Mouse (Mus musculus): ENCODE measurements at regions not wholly inside any gene's neighbourhood (a gene's known extent, or its start where the extent isn't known, plus 50 kb on each side); places are given as distances from the start of the nearest gene placed in this dataset.

DNA sequence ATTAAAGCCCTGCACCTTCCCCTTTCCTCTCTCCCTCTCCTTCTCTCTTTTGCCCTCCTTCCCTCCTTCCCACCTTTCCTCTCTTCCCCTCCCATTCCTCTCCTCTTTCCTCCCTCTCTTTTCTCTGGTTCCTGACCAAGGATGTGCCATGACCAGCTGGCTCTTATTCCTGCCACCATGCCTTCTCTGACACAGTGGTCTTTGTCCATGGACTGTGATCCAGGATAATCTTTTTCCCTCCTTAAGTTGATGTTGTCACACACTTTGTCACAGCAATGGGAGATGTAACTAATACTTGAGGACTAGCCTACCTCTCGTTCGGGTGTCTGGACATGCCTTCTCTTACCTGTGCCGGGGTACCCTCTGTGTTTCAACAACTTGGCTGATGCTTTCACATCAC, 86.4 kb downstream of the Anapc4 start:
- WGBS, result 74% methylated on average over 3 of the region's 3 CpGs
- H3K36me3 ChIP-seq, result no peaks in the 10 kb centered on the region
- no peak overlapping the region for H3K27ac ChIP-seq (replicated peaks)
- no peak overlapping the region for H3K4me3 ChIP-seq
- H3K9ac ChIP-seq, result no peak overlapping the region
- H3K4me2 ChIP-seq, result no peak overlapping the region
- no peaks in the 10 kb centered on the region for H3K27me3 ChIP-seq (replicated peaks)
- no peak for ATAC-seq (ENCODE audit: extremely low read depth, insufficient number of reproducible peaks, low FRiP score, low TSS enrichment)
- no peaks in the 10 kb centered on the region for H3K4me1 ChIP-seq
- no peaks in the 10 kb centered on the region for H3K9me3 ChIP-seq

DNA sequence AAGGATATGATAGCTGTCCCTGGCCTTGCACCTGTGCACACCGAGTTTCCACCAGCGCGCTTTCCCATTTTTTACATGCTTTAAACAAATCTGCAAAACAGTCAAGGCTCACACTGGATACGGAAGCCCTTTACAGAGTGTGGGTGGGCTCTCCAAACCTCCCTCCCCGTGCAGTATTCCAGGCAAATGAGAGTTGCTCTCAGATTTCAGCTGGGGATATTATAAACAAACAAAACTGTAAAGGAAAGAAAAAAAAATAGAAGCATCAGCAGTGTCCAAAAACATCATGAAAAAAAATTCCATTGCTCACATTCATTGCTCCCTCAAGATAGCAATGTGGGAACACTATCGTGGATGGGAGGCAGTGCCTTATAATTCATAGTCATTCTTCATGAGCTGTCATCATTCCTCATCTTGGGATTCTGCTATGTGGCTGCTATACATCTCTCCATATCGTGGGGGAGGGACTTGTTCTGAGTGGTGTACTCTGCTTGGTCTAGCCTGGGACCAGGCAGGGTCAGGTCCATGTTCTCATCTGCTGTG, 87.0 kb downstream of the Anapc4 start:
- Histone ChIP-seq H3K27me3 (replicated peaks) (no peaks in the 10 kb centered on the region), H3K4me1 (no peaks in the 10 kb centered on the region), H3K4me3 (no peak overlapping the region), H3K9ac (no peak overlapping the region), H3K27ac (replicated peaks) (no peak overlapping the region), H3K9me3 (no peaks in the 10 kb centered on the region), H3K36me3 (no peaks in the 10 kb centered on the region), H3K4me2 (no peak overlapping the region)
- no peak; the same call in 1 of the 2 replicates for ATAC-seq (ENCODE audit: extremely low read depth, insufficient number of reproducible peaks, low FRiP score, low TSS enrichment)
- 70% methylated on average over 7 of the region's 7 CpGs for WGBS

DNA sequence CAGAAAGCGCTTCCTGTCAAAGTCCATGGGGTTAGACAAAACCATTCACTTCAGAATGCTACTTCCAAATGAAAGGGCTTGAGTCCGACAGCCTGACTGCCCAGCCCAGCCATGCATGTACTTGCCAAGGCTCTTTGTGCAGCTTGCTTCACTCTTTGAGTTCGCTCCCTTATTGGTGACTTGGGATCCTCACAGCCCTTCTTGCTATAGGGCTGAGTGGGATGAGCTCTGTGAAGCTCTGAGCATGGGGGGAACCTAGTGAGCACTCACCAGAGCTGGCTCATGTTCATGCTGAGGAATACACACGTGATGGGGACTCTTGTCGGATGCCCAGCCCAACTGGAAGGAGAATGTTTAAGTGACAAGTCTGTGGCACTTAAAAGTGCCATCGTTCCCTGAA, 91.2 kb downstream of the Anapc4 start:
- WGBS, result 74% methylated on average over 6 of the region's 6 CpGs
- Histone ChIP-seq H3K27me3 (replicated peaks) (no peaks in the 10 kb centered on the region), H3K36me3 (no peaks in the 10 kb centered on the region), H3K4me2 (no peak overlapping the region), H3K4me3 (no peak overlapping the region), H3K27ac (replicated peaks) (no peak overlapping the region), H3K9ac (no peak overlapping the region), H3K9me3 (no peaks in the 10 kb centered on the region), H3K4me1 (no peaks in the 10 kb centered on the region)
- no peak for ATAC-seq (ENCODE audit: extremely low read depth, insufficient number of reproducible peaks, low FRiP score, low TSS enrichment)

DNA sequence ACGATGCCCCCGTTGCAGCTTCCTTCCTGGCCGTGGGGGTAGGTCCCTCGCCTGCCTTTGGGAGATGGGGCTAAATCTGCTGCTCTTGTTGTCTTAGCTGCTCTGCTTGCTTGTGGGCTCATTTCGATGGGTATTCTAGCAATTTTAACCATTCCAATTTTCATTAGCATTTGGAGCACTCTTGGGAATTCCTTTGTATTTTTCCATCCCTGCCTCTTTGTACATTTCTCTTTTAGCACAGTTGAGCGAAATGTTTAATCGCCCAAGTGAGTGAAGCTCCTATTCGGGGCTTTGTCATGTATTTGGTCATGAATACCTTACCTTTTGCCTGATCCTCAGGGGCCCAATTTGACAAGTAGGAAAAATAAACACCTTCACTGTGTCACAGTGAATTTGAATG, 95.9 kb downstream of the Anapc4 start:
- H3K27me3 ChIP-seq (replicated peaks), result no peaks in the 10 kb centered on the region
- WGBS, result 75% methylated on average over 8 of the region's 8 CpGs
- no peak overlapping the region for H3K4me2 ChIP-seq
- H3K4me1 ChIP-seq, result no peaks in the 10 kb centered on the region
- H3K9ac ChIP-seq, result no peak overlapping the region
- H3K36me3 ChIP-seq, result no peaks in the 10 kb centered on the region
- no peak overlapping the region for H3K4me3 ChIP-seq
- no peak overlapping the region for H3K27ac ChIP-seq (replicated peaks)
- ATAC-seq (ENCODE audit: extremely low read depth, insufficient number of reproducible peaks, low FRiP score, low TSS enrichment), result no peak
- H3K9me3 ChIP-seq, result no peaks in the 10 kb centered on the region

- no peaks in the 10 kb centered on the region for H3K9me3 ChIP-seq
- H3K4me2 ChIP-seq, result no peak overlapping the region
- ATAC-seq (ENCODE audit: extremely low read depth, insufficient number of reproducible peaks, low FRiP score, low TSS enrichment), result no peak
- no peak overlapping the region for H3K9ac ChIP-seq
- no peaks in the 10 kb centered on the region for H3K4me1 ChIP-seq
- no peaks in the 10 kb centered on the region for H3K36me3 ChIP-seq
- no peak overlapping the region for H3K27ac ChIP-seq (replicated peaks)
- no peak overlapping the region for H3K4me3 ChIP-seq
- WGBS, result 73% methylated on average over 6 of the region's 6 CpGs
- no peaks in the 10 kb centered on the region for H3K27me3 ChIP-seq (replicated peaks)
Observed at GRCm38 (mm10) chr5:52933291-52933690, 99.5 kb downstream of the Anapc4 start.

DNA sequence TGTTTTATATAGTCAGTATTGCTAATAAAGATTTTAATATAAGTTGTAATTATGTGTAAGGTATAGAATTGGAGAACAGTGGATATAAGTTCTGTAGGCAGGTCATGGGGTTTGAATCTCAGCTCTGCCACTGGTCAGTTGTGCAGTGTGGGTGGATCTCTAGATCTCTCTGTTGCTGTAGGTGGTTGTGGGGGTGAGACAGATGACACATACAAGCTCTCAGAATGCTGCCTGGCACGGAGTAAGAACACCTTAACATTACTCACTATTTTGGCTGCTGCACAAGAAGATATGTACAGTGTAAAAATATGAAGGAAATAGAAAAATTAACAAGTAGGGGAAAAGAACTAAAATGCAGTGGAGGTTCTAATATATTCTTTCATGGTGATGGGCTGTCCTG, 100.3 kb upstream of the Slc34a2 start:
- H3K36me3 ChIP-seq, result no peaks in the 10 kb centered on the region
- H3K4me1 ChIP-seq, result peaks cover 3% of the 10 kb centered on the region; the same call in 1 of the 2 replicates
- 73% methylated on average over 1 of the region's 1 CpGs for WGBS
- no peak overlapping the region for H3K27ac ChIP-seq (replicated peaks)
- no peak overlapping the region for H3K9ac ChIP-seq
- H3K27me3 ChIP-seq (replicated peaks), result no peaks in the 10 kb centered on the region
- H3K4me3 ChIP-seq, result no peak overlapping the region
- no peak for ATAC-seq (ENCODE audit: extremely low read depth, insufficient number of reproducible peaks, low FRiP score, low TSS enrichment)
- no peak overlapping the region for H3K4me2 ChIP-seq
- no peaks in the 10 kb centered on the region for H3K9me3 ChIP-seq

DNA sequence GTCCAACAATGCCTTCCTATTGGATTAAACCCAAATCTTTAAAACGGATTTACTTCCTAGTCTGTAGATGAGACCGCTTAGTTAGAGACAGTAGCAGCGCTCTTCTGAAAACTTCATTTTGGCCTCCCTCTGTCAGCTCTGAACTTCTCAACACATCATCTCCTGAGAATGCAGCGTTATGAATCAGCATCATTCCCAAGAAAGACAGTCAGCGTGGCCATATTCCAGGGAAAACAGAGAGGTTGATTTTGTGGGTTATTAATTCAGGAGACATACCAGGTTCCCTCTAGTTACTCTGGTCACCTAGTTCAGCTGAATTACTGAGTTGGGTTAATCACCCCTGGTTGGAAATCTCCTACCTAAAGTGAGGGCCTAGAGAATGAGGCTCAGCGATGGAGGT, 97.9 kb upstream of the Slc34a2 start:
- Histone ChIP-seq H3K4me2 (no peak overlapping the region), H3K9ac (no peak overlapping the region), H3K27me3 (replicated peaks) (no peaks in the 10 kb centered on the region), H3K4me3 (no peak overlapping the region), H3K36me3 (no peaks in the 10 kb centered on the region), H3K4me1 (peaks cover 3% of the 10 kb centered on the region; the same call in 1 of the 2 replicates), H3K9me3 (no peaks in the 10 kb centered on the region), H3K27ac (replicated peaks) (no peak overlapping the region)
- ATAC-seq (ENCODE audit: extremely low read depth, insufficient number of reproducible peaks, low FRiP score, low TSS enrichment), result no peak
- 78% methylated on average over 6 of the region's 6 CpGs for WGBS

GRCm38 (mm10) chr5:52940645-52941044, 97.2 kb upstream of the Slc34a2 start:
- Histone ChIP-seq H3K9me3 (no peaks in the 10 kb centered on the region), H3K36me3 (no peaks in the 10 kb centered on the region), H3K9ac (no peak overlapping the region), H3K4me3 (no peak overlapping the region), H3K27ac (replicated peaks) (no peak overlapping the region), H3K4me1 (peaks cover 3% of the 10 kb centered on the region; the same call in 1 of the 2 replicates), H3K4me2 (no peak overlapping the region), H3K27me3 (replicated peaks) (no peaks in the 10 kb centered on the region)
- WGBS, result 42% methylated on average over 4 of the region's 4 CpGs
- ATAC-seq (ENCODE audit: extremely low read depth, insufficient number of reproducible peaks, low FRiP score, low TSS enrichment), result no peak

- 59% methylated on average over 8 of the region's 8 CpGs for WGBS
Observed at GRCm38 (mm10) chr5:52953875-52954274, 84.0 kb upstream of the Slc34a2 start.

GRCm38 (mm10) chr5:52954713-52955112, 83.2 kb upstream of the Slc34a2 start:
- Histone ChIP-seq H3K4me1 (0 out of 2 replicates have a peak, but pooled peaks cover 15% of the 10 kb centered on the region), H3K27me3 (replicated peaks) (no peaks in the 10 kb centered on the region), H3K9me3 (no peaks in the 10 kb centered on the region), H3K4me2 (no peak overlapping the region), H3K4me3 (no peak overlapping the region), H3K27ac (replicated peaks) (no peak overlapping the region), H3K9ac (no peak overlapping the region), H3K36me3 (no peaks in the 10 kb centered on the region)
- 82% methylated on average over 3 of the region's 3 CpGs for WGBS
- no peak for ATAC-seq (ENCODE audit: extremely low read depth, insufficient number of reproducible peaks, low FRiP score, low TSS enrichment)

More at GRCm38 (mm10) chr5:52953875-52954274, 84.0 kb upstream of the Slc34a2 start:
- Histone ChIP-seq H3K4me3 (no peak overlapping the region), H3K4me2 (no peak overlapping the region), H3K9ac (no peak overlapping the region), H3K4me1 (0 out of 2 replicates have a peak, but pooled peaks cover 15% of the 10 kb centered on the region), H3K36me3 (no peaks in the 10 kb centered on the region), H3K9me3 (no peaks in the 10 kb centered on the region), H3K27me3 (replicated peaks) (no peaks in the 10 kb centered on the region), H3K27ac (replicated peaks) (no peak overlapping the region)
- ATAC-seq (ENCODE audit: extremely low read depth, insufficient number of reproducible peaks, low FRiP score, low TSS enrichment), result no peak

GRCm38 (mm10) chr5:52964209-52964608, 73.7 kb upstream of the Slc34a2 start:
- H3K9ac ChIP-seq, result no peak overlapping the region
- WGBS, result 56% methylated on average over 4 of the region's 4 CpGs
- no peak for ATAC-seq (ENCODE audit: extremely low read depth, insufficient number of reproducible peaks, low FRiP score, low TSS enrichment)
- H3K36me3 ChIP-seq, result no peaks in the 10 kb centered on the region
- no peak overlapping the region for H3K4me3 ChIP-seq
- no peak overlapping the region for H3K4me2 ChIP-seq
- H3K27me3 ChIP-seq (replicated peaks), result no peaks in the 10 kb centered on the region
- H3K9me3 ChIP-seq, result no peaks in the 10 kb centered on the region
- H3K4me1 ChIP-seq, result peaks cover 7% of the 10 kb centered on the region; the same call in 1 of the 2 replicates
- H3K27ac ChIP-seq (replicated peaks), result no peak overlapping the region

DNA sequence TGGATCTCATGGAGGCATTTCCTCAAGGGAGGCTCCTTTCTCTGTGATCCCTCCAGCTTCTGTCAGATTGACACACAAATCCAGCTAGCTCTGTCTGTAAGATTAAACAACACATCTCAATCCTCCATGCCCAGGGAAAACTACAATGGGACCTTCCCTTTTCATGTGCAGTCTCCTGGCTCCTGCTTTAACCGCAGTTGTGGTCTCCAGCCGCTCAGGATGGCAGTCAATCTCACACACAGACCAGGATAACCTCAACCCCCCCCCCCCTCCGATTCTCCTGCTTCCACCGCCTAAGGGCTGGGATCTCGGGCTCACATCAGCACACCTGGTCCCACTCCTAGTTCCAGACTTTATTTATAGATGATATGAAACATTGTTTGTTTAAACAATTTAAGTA, 66.1 kb upstream of the Slc34a2 start:
- Histone ChIP-seq H3K4me1 (peaks cover 11% of the 10 kb centered on the region; the same call in 1 of the 2 replicates), H3K27ac (replicated peaks) (no peak overlapping the region), H3K4me2 (no peak overlapping the region), H3K9me3 (no peaks in the 10 kb centered on the region), H3K27me3 (replicated peaks) (no peaks in the 10 kb centered on the region), H3K4me3 (no peak overlapping the region), H3K36me3 (no peaks in the 10 kb centered on the region), H3K9ac (no peak overlapping the region)
- 55% methylated on average over 5 of the region's 5 CpGs for WGBS
- no peak for ATAC-seq (ENCODE audit: extremely low read depth, insufficient number of reproducible peaks, low FRiP score, low TSS enrichment)

All from heart, embryonic 13.5 days (tissue).